Mouse (Mus musculus) ES-Bruce4 (cell line): ENCODE measurements around the gene Ap1g2.

Experiments
- CTCF ChIP-seq: IDR thresholded peaks from one replicate; pipeline ENCODE4 v1.8.1; 2011; ENCODE audit warnings: low read depth, low read length
- EP300 ChIP-seq: IDR thresholded peaks from 2 replicates; pipeline ENCODE4 v1.6.1; 2011; ENCODE audit warnings: low read depth, low read length; ENCODE audit not compliant: insufficient read depth
- POLR2A ChIP-seq: IDR thresholded peaks from one replicate; pipeline ENCODE4 v1.8.1; 2011; ENCODE audit warnings: low read length; ENCODE audit not compliant: insufficient read depth

- no peak for TF ChIP-seq POLR2A
- TF ChIP-seq EP300: no peak
- TF ChIP-seq CTCF: no peak
These were observed 8.7 kb downstream of the Ap1g2 start for GRCm38 (mm10) chr14:55097646-55098045.
